Mouse (Mus musculus) cerebellum, postnatal 10 days (tissue): ENCODE measurements around the gene Papss2.

Experiments used
- DNase-seq, 2 experiments: peaks; one replicate each; pipeline ENCODE4 v3.0.0; 2021; ENCODE audit warnings: mixed read lengths in 2 of 2

Papss2 gene

GRCm38 (mm10) chr19:32713471-32713870 is 117.9 kb downstream of the Papss2 start:
- DNase-seq = peak in 1 of 2 experiments; percentile 28

- peak; percentile 90 to 91 for DNase-seq
Measured at GRCm38 (mm10) chr19:32715201-32715600, 119.6 kb downstream of the Papss2 start.

GRCm38 (mm10) chr19:32715681-32716080 is 120.1 kb downstream of the Papss2 start:
- no peak for DNase-seq
